Mouse (Mus musculus): ENCODE results near the gene Lsm10.

DNA sequence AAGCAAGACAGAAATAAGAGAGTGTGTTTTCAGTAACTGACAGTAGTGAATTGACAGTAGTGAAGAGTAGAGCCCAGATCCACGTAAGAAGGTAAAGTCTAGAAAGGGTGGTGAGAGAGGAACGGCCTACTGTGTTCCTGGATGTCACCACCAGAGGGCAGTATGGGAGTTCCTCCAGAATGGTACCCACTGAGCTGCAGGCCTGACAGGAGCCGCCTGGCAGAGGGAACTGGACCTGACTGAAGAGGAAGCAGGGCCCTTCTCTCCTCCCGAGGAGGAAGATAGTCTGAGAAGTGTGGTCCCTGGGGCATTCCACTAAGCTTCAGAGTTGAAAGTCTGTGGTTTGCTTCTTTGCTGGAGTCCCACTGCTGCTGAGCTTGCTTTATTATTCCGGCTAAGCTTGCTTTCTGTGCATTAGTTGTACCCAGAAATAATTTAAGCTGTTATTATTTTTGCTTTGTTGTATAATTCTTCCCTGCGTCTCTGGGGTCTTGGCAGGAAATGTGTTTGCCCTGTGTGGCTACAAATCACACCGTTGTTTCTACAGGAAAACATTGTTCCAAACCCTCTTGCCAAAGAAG, 10.3 kb upstream of the Lsm10 start:
- TF ChIP-seq CTCF (IDR thresholded peaks at IDR 0.05; ENCODE audit: control insufficient read depth, insufficient read depth, insufficient replicate concordance, low read depth, low read length) = peak; percentile 77; the same call in 1 of the 2 replicates
- TF ChIP-seq POLR2A (IDR thresholded peaks at IDR 0.05; ENCODE audit: control insufficient read depth, low read depth, low read length) = no peak
